Comparison of ENCODE assay signal across 25 mouse cellular contexts in the genomic region with DNA sequence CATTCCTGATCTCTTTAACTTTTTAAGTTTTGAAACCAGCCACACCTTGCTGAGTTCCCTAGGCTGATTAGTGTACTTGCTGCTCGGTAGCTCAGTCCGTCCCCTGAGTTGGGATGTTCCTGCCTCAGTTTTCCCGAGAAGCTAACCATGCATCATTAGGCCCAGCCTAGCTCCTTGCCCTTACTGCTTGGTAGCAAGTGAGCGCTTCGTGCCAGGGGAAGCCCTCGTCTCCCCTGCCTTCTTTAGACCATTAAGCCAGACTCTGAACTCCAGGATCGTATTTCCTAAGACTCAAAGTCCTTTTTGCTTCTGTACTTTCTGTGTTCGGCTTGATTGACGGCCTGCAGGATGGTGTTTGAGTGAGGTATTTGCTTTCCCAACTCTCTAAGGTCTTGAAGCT. TPM values are rescaled to one million over a fixed set of nuclear protein-coding genes. Genes with fewer than 3 reads are reported as not detected.
DNase-seq lines count a peak whose midpoint lies in the region; ATAC-seq and TF ChIP-seq lines count a peak whose summit lies in the region.
"Had no signal": no experiment of that assay in that cellular context is flagged by ENCODE, and none has a peak within 500 bp of the region (broad histone marks: within the 10 kb centered on the region; RNA-seq: fewer than 3 reads in every experiment).

No protein-coding gene starts in this region.

- no peak overlapping the region for H3K4me2 ChIP-seq in heart, embryonic 12.5 days
- H3K4me2 ChIP-seq in kidney, postnatal 0 days (ENCODE audit: low read length), result no peak overlapping the region
- H3K4me2 ChIP-seq in kidney, embryonic 16.5 days (replicated peaks; ENCODE audit: low read depth, low read length), result no peak overlapping the region
- no peak overlapping the region for H3K4me2 ChIP-seq in lung, embryonic 16.5 days (ENCODE audit: low read depth, low read length)
- no peak overlapping the region for H3K4me2 ChIP-seq in intestine, postnatal 0 days (replicated peaks; ENCODE audit: low read depth)
- H3K4me2 ChIP-seq: embryonic facial prominence, embryonic 12.5 days; forebrain, embryonic 15.5 days; heart, embryonic 13.5 days had no signal

- ATAC-seq in heart, embryonic 12.5 days (ENCODE audit: insufficient number of reproducible peaks, low FRiP score), result no peak
- no peak for ATAC-seq in kidney, postnatal 0 days (replicated peaks; ENCODE audit: low FRiP score, low read depth)
- ATAC-seq in kidney, embryonic 16.5 days (ENCODE audit: low FRiP score, low TSS enrichment), result no peak
- ATAC-seq in lung, embryonic 16.5 days (ENCODE audit: low read depth), result peak; percentile 15; the same call in 1 of the 2 replicates
- ATAC-seq in intestine, postnatal 0 days, result peak; percentile 26; the same call in 1 of the 2 replicates
- ATAC-seq: CD4-positive, CD25-positive, alpha-beta regulatory T cell, adult 4 months; forebrain, embryonic 15.5 days had no signal

- H3K4me3 ChIP-seq in heart, embryonic 12.5 days, result no peak overlapping the region
- H3K4me3 ChIP-seq in kidney, postnatal 0 days (replicated peaks; ENCODE audit: low read depth, low read length), result no peak overlapping the region
- H3K4me3 ChIP-seq in kidney, embryonic 16.5 days (ENCODE audit: low read length), result no peak overlapping the region
- H3K4me3 ChIP-seq in lung, embryonic 16.5 days (ENCODE audit: low read length), result no peak overlapping the region
- H3K4me3 ChIP-seq in intestine, postnatal 0 days (ENCODE audit: low read depth, low read length), result no peak overlapping the region
- H3K4me3 ChIP-seq: embryonic facial prominence, embryonic 12.5 days; forebrain, embryonic 15.5 days; heart, adult 2 months; heart, embryonic 13.5 days had no signal

- H3K9ac ChIP-seq in heart, embryonic 12.5 days, result no peak overlapping the region
- H3K9ac ChIP-seq in kidney, postnatal 0 days (ENCODE audit: low read depth, low read length), result no peak overlapping the region
- no peak overlapping the region for H3K9ac ChIP-seq in kidney, embryonic 16.5 days (replicated peaks; ENCODE audit: low read length)
- no peak overlapping the region for H3K9ac ChIP-seq in lung, embryonic 16.5 days (ENCODE audit: low read length)
- no peak overlapping the region for H3K9ac ChIP-seq in intestine, postnatal 0 days (ENCODE audit: low read depth, low read length)
- H3K9ac ChIP-seq: embryonic facial prominence, embryonic 12.5 days; forebrain, embryonic 15.5 days; heart, embryonic 13.5 days had no signal

- DNase-seq in heart, adult 11 months, result peak; percentile 54
- peak; percentile 38 for DNase-seq in kidney, postnatal 0 days (ENCODE audit: low spot score)
- DNase-seq in lung, adult 18-20 months, result no peak
- DNase-seq: adrenal gland, postnatal 10 days; B cell, adult 2 months; cerebellum, adult 11 months; cerebellum, adult 9-10 months; cerebellum, postnatal 25 days; gastrocnemius, postnatal 36 days; heart, adult 2 months; heart, postnatal 36 days had no signal

- no peaks in the 10 kb centered on the region for H3K36me3 ChIP-seq in heart, embryonic 12.5 days
- H3K36me3 ChIP-seq in kidney, postnatal 0 days (ENCODE audit: insufficient read depth, low read length), result no peaks in the 10 kb centered on the region
- no peaks in the 10 kb centered on the region for H3K36me3 ChIP-seq in kidney, embryonic 16.5 days (ENCODE audit: insufficient read depth, low read length)
- H3K36me3 ChIP-seq in lung, embryonic 16.5 days (ENCODE audit: control insufficient read depth, insufficient read depth, low read length), result no peaks in the 10 kb centered on the region
- H3K36me3 ChIP-seq in intestine, postnatal 0 days (ENCODE audit: control insufficient read depth, insufficient read depth), result no peaks in the 10 kb centered on the region
- H3K36me3 ChIP-seq: embryonic facial prominence, embryonic 12.5 days; forebrain, embryonic 15.5 days; G1E; heart, embryonic 13.5 days had no signal

- WGBS in heart, embryonic 12.5 days, result 65% methylated on average over 9 of the region's 9 CpGs
- 47% methylated on average over 9 of the region's 9 CpGs for WGBS in kidney, postnatal 0 days
- 36% methylated on average over 9 of the region's 9 CpGs for WGBS in kidney, embryonic 16.5 days
- WGBS in lung, embryonic 16.5 days, result 51% methylated on average over 9 of the region's 9 CpGs
- WGBS in intestine, postnatal 0 days, result 57% methylated on average over 9 of the region's 9 CpGs

- H3K27me3 ChIP-seq in heart, embryonic 12.5 days (replicated peaks), result peaks cover 6% of the 10 kb centered on the region
- H3K27me3 ChIP-seq in kidney, postnatal 0 days (ENCODE audit: insufficient read depth, low read length), result no peaks in the 10 kb centered on the region
- no peaks in the 10 kb centered on the region; the same call in 1 of the 2 replicates for H3K27me3 ChIP-seq in kidney, embryonic 16.5 days (ENCODE audit: insufficient read depth, low read length)
- H3K27me3 ChIP-seq in lung, embryonic 16.5 days (ENCODE audit: control insufficient read depth, insufficient read depth, low read depth, low read length), result no peaks in the 10 kb centered on the region
- no peaks in the 10 kb centered on the region for H3K27me3 ChIP-seq in intestine, postnatal 0 days (replicated peaks; ENCODE audit: control insufficient read depth, insufficient read depth, low read length)
- H3K27me3 ChIP-seq: embryonic facial prominence, embryonic 12.5 days; forebrain, embryonic 15.5 days had no signal

- H3K4me1 ChIP-seq in heart, embryonic 12.5 days (replicated peaks), result no peaks in the 10 kb centered on the region
- no peaks in the 10 kb centered on the region for H3K4me1 ChIP-seq in kidney, postnatal 0 days (replicated peaks; ENCODE audit: insufficient read depth, low read length)
- no peaks in the 10 kb centered on the region for H3K4me1 ChIP-seq in kidney, embryonic 16.5 days (ENCODE audit: insufficient read depth, low read length)
- H3K4me1 ChIP-seq in lung, embryonic 16.5 days (replicated peaks; ENCODE audit: control insufficient read depth, insufficient read depth, low read length), result no peaks in the 10 kb centered on the region
- no peaks in the 10 kb centered on the region for H3K4me1 ChIP-seq in intestine, postnatal 0 days (replicated peaks; ENCODE audit: control insufficient read depth, insufficient read depth, low read length)
- H3K4me1 ChIP-seq: embryonic facial prominence, embryonic 12.5 days; forebrain, embryonic 15.5 days; heart, embryonic 13.5 days had no signal

- no peak overlapping the region for H3K27ac ChIP-seq in heart, embryonic 12.5 days (ENCODE audit: poor library complexity, severe bottlenecking)
- H3K27ac ChIP-seq in kidney, postnatal 0 days, result no peak overlapping the region
- no peak overlapping the region for H3K27ac ChIP-seq in kidney, embryonic 16.5 days (ENCODE audit: low read length)
- H3K27ac ChIP-seq in lung, embryonic 16.5 days (ENCODE audit: low read length), result no peak overlapping the region
- H3K27ac ChIP-seq in intestine, postnatal 0 days (ENCODE audit: low read depth, low read length), result no peak overlapping the region
- H3K27ac ChIP-seq: embryonic facial prominence, embryonic 12.5 days; forebrain, embryonic 15.5 days; heart, adult 2 months; heart, embryonic 13.5 days had no signal

- H3K9me3 ChIP-seq in heart, embryonic 12.5 days (replicated peaks), result no peaks in the 10 kb centered on the region
- no peaks in the 10 kb centered on the region for H3K9me3 ChIP-seq in kidney, postnatal 0 days (replicated peaks; ENCODE audit: low read length)
- H3K9me3 ChIP-seq in kidney, embryonic 16.5 days (ENCODE audit: low read length), result no peaks in the 10 kb centered on the region
- H3K9me3 ChIP-seq in lung, embryonic 16.5 days (ENCODE audit: control insufficient read depth, low read length), result no peaks in the 10 kb centered on the region
- no peaks in the 10 kb centered on the region for H3K9me3 ChIP-seq in intestine, postnatal 0 days (ENCODE audit: control insufficient read depth)
- H3K9me3 ChIP-seq: embryonic facial prominence, embryonic 12.5 days; forebrain, embryonic 15.5 days; G1E; heart, embryonic 13.5 days had no signal

- TF ChIP-seq CTCF in kidney, postnatal 0 days (IDR thresholded peaks at IDR 0.05; ENCODE audit: low read depth), result no peak
- no peak for TF ChIP-seq CTCF in intestine, postnatal 0 days (IDR thresholded peaks at IDR 0.05; ENCODE audit: low read depth)

RNA-seq across cellular contexts. Expression of gene Wfdc5, which starts 0.8 kb away (rescaled TPM):
- polyA plus RNA-seq in heart, embryonic 12.5 days (2016; fragmentation: Nextera tagmentation; extraction: Ambion mirVana), result not detected in 2 replicates
- polyA plus RNA-seq in kidney, postnatal 0 days (2015; fragmentation: Nextera tagmentation; extraction: Ambion mirVana), result not detected in 2 replicates
- not detected in 2 replicates for polyA plus RNA-seq in kidney, embryonic 16.5 days (2015; fragmentation: Nextera tagmentation; extraction: Ambion mirVana)
- 0.16 TPM in 1 of 2 replicates, not detected in the other for polyA plus RNA-seq in lung, embryonic 16.5 days (2015; fragmentation: Nextera tagmentation; extraction: Ambion mirVana)
- polyA plus RNA-seq in intestine, postnatal 0 days (2015; fragmentation: Nextera tagmentation; extraction: Ambion mirVana), result 0.44 TPM in 1 of 2 replicates, not detected in the other
- polyA plus RNA-seq: brain, embryonic 14.5 days; CD4-positive, CD25-positive, alpha-beta regulatory T cell, adult 4 months; cortical plate, adult 2 months; embryonic facial prominence, embryonic 12.5 days; forebrain, embryonic 11.5 days; forebrain, embryonic 15.5 days; G1E; heart, adult 2 months; heart, embryonic 13.5 days; heart, postnatal 0 days; hindbrain, embryonic 11.5 days had no signal

RNA-seq across cellular contexts. Expression of gene Wfdc12, which starts 7.1 kb away (rescaled TPM):
- not detected in 2 replicates for polyA plus RNA-seq in heart, embryonic 12.5 days (2016; fragmentation: Nextera tagmentation; extraction: Ambion mirVana)
- polyA plus RNA-seq in kidney, postnatal 0 days (2015; fragmentation: Nextera tagmentation; extraction: Ambion mirVana), result not detected in 2 replicates
- not detected in 2 replicates for polyA plus RNA-seq in kidney, embryonic 16.5 days (2015; fragmentation: Nextera tagmentation; extraction: Ambion mirVana)
- 0.34 TPM in 1 of 2 replicates, not detected in the other for polyA plus RNA-seq in lung, embryonic 16.5 days (2015; fragmentation: Nextera tagmentation; extraction: Ambion mirVana)
- not detected in 2 replicates for polyA plus RNA-seq in intestine, postnatal 0 days (2015; fragmentation: Nextera tagmentation; extraction: Ambion mirVana)
- polyA plus RNA-seq: brain, embryonic 14.5 days; CD4-positive, CD25-positive, alpha-beta regulatory T cell, adult 4 months; forebrain, embryonic 11.5 days; forebrain, embryonic 15.5 days; G1E; heart, adult 2 months; heart, embryonic 13.5 days; heart, postnatal 0 days; hindbrain, embryonic 11.5 days had no signal

RNA-seq across cellular contexts. Expression of gene Kcns1, which starts 12.4 kb away (rescaled TPM):
- polyA plus RNA-seq in heart, embryonic 12.5 days (2016; fragmentation: Nextera tagmentation; extraction: Ambion mirVana), result 0.15 and 0.18 TPM in 2 replicates
- 0.14 and 0.27 TPM in 2 replicates for polyA plus RNA-seq in kidney, postnatal 0 days (2015; fragmentation: Nextera tagmentation; extraction: Ambion mirVana)
- polyA plus RNA-seq in kidney, embryonic 16.5 days (2015; fragmentation: Nextera tagmentation; extraction: Ambion mirVana), result 0.21 and 0.25 TPM in 2 replicates
- polyA plus RNA-seq in lung, embryonic 16.5 days (2015; fragmentation: Nextera tagmentation; extraction: Ambion mirVana), result not detected in 2 replicates
- polyA plus RNA-seq in intestine, postnatal 0 days (2015; fragmentation: Nextera tagmentation; extraction: Ambion mirVana), result 0.07 and 0.21 TPM in 2 replicates
- polyA plus RNA-seq: forebrain, embryonic 11.5 days; G1E; hindbrain, embryonic 11.5 days had no signal

RNA-seq across cellular contexts. Expression of gene Wfdc15a, which starts 16.6 kb away (rescaled TPM):
- not detected in 2 replicates for polyA plus RNA-seq in heart, embryonic 12.5 days (2016; fragmentation: Nextera tagmentation; extraction: Ambion mirVana)
- polyA plus RNA-seq in kidney, postnatal 0 days (2015; fragmentation: Nextera tagmentation; extraction: Ambion mirVana), result not detected in 2 replicates
- polyA plus RNA-seq in kidney, embryonic 16.5 days (2015; fragmentation: Nextera tagmentation; extraction: Ambion mirVana), result not detected in 2 replicates
- polyA plus RNA-seq in lung, embryonic 16.5 days (2015; fragmentation: Nextera tagmentation; extraction: Ambion mirVana), result not detected in 2 replicates
- polyA plus RNA-seq in intestine, postnatal 0 days (2015; fragmentation: Nextera tagmentation; extraction: Ambion mirVana), result not detected in 2 replicates
- polyA plus RNA-seq: brain, embryonic 14.5 days; CD4-positive, CD25-positive, alpha-beta regulatory T cell, adult 4 months; embryonic facial prominence, embryonic 12.5 days; forebrain, embryonic 11.5 days; forebrain, embryonic 15.5 days; G1E; heart, adult 2 months; heart, embryonic 13.5 days; heart, postnatal 0 days; hindbrain, embryonic 11.5 days had no signal

RNA-seq across cellular contexts. Expression of gene Wfdc15b, which starts 38.1 kb away (rescaled TPM):
- not detected in 2 replicates for polyA plus RNA-seq in heart, embryonic 12.5 days (2016; fragmentation: Nextera tagmentation; extraction: Ambion mirVana)
- 306 and 341 TPM in 2 replicates for polyA plus RNA-seq in kidney, postnatal 0 days (2015; fragmentation: Nextera tagmentation; extraction: Ambion mirVana)
- polyA plus RNA-seq in kidney, embryonic 16.5 days (2015; fragmentation: Nextera tagmentation; extraction: Ambion mirVana), result 98.1 and 100 TPM in 2 replicates
- 1.1 TPM in 1 of 2 replicates, not detected in the other for polyA plus RNA-seq in lung, embryonic 16.5 days (2015; fragmentation: Nextera tagmentation; extraction: Ambion mirVana)
- polyA plus RNA-seq in intestine, postnatal 0 days (2015; fragmentation: Nextera tagmentation; extraction: Ambion mirVana), result 1.3 and 2.6 TPM in 2 replicates
- polyA plus RNA-seq: brain, embryonic 14.5 days; CD4-positive, CD25-positive, alpha-beta regulatory T cell, adult 4 months; cortical plate, adult 2 months; embryonic facial prominence, embryonic 12.5 days; forebrain, embryonic 11.5 days; forebrain, embryonic 15.5 days; G1E; heart, adult 2 months; heart, embryonic 13.5 days; heart, postnatal 0 days; hindbrain, embryonic 11.5 days had no signal

Comparison
In these comparisons a context has a peak if more than half of its experiments do, and no peak if none do; other contexts are left out.
1. DNase-seq: peak in heart, adult 11 months (single experiment) and kidney, postnatal 0 days (single experiment); none in lung, adult 18-20 months (0 of 2).
2. ATAC-seq: peak in lung, embryonic 16.5 days (single experiment) and intestine, postnatal 0 days (single experiment); none in heart, embryonic 12.5 days (single experiment), kidney, postnatal 0 days (single experiment) and kidney, embryonic 16.5 days (single experiment).